Mouse (Mus musculus) ovary, adult 2 months (tissue): ENCODE measurements around the gene Olfr613. TPM values are rescaled to one million over a fixed set of nuclear protein-coding genes. Genes with fewer than 3 reads are reported as not detected.

Experiments used
- polyA plus RNA-seq: library from polyadenylated mRNA; depleted of rRNA; stranded (reverse); fragments of >200 nt; gene quantifications from 2 replicates; pipeline ENCODE4 v1.2.3, GENCODE M21; 2012; rRNA removed

Gene Olfr613
- not detected in 2 replicates for polyA plus RNA-seq

DNA sequence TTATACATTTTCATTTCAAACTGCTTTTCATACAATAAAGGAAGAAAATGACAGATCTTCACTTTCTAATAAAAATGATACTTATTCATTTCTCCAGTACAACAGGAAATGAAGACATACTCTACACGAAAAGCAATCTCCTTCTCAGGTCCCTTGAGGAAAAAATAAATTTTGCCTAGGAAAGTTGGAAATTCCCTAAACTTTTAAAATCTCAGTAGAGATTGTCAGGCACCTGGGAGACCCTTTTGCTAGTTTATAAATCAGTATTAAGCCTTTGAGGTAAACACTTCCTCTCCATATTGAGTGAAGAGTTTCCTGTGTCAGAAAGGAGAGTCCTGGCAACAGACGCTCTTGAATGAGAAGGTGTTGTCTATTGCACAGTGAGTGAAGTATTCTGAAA lies at the start of gene Olfr613:
Olfr613 (plus strand) TSS at position 301 of the 400 bp plus-strand sequence.

DNA sequence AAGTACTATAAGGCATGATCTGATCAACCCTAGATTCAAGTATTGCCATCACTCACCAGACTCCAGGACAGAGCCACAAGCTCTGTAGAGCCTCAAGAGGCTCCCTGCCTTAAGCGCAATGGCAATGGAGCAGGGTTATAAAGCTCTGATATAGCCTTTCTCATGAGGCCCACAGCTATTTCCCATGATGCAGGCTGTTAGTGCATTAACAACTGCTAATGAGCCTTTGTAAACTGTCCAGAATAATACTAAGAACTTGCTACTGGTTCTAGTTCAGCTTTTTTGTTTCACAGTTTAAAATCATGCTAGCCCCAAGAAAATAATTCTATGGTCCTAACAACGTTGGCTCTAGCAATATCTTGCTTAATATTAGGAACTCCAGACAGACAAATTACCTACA lies 35.9 kb upstream of the Olfr613 start, which contains the start of gene Olfr610:
Olfr610 (minus strand) TSS at position 101 of the 400 bp plus-strand sequence.

DNA sequence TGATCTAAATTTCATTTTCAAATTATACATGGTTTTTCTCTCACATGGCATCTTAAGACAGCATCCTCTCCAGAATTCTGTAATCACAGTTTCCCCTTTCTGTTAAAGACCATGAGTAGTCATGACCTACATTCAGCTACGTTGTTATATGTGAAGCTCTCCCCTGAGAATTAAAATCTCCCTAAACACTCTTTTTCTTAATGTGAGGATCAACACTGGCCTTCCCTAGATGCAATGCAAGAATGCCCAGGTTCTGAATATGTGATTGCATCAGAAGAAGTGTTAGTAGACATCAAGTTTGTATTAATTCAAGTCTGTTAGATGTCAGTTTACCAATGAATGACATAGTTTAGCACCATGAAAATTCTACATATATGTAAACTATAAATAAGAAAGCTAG lies 27.1 kb upstream of the Olfr613 start, which contains the start of gene Olfr611:
Olfr611 (minus strand) TSS at position 101 of the 400 bp plus-strand sequence.

DNA sequence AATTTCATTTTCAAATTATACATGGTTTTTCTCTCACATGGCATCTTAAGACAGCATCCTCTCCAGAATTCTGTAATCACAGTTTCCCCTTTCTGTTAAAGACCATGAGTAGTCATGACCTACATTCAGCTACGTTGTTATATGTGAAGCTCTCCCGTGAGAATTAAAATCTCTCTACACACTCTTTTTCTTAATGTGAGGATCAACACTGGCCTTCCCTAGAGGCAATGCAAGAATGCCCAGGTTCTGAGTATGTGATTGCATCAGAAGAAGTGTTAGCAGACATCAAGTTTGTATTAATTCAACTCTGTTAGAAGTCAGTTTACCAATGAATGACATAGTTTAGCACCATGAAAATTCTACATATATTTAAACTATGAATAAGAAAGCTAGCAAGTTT lies 5.3 kb upstream of the Olfr613 start, which contains the start of gene Olfr612:
Olfr612 (minus strand) TSS at position 101 of the 400 bp plus-strand sequence.

DNA sequence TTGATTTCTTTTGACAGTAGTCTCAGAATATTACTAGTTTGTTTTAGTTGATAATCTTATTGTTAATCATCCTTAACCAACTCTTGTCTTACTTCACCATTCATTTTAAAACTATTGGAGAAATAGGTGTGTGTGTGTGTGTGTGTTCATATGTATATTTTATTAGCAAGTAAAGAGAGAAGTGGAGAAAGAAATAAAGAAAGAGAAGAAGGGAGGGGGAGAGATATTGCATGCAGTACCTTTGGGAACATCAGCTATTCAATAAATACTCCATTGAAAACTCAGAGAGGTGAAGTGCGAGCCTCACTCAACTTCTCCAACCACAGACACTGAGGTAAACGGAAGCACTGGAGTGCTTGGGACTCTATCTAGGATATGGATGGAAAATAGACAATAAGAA lies 7.9 kb downstream of the Olfr613 start, which contains the start of gene Olfr615:
Olfr615 (plus strand) TSS at position 301 of the 400 bp plus-strand sequence.

DNA sequence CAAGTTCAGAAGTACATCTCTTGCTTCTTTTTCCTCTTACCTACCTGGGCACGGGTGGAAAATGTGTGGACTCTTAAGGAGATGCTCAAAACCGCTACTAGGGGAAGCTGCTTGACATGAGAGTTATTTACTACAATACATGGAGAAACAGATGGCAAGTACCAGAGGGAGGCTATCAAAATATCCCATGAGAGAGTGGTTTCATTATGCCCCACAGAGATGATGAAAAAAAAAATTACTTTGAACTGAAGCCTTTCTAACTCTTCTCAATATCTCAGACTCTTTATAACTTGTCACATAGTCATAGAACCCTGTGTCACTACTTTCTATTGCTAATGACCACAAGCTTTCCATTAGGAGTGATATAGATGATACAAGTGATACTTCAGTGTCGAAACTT lies 21.2 kb downstream of the Olfr613 start, which contains the start of gene Olfr616:
Olfr616 (minus strand) TSS at position 101 of the 400 bp plus-strand sequence.

DNA sequence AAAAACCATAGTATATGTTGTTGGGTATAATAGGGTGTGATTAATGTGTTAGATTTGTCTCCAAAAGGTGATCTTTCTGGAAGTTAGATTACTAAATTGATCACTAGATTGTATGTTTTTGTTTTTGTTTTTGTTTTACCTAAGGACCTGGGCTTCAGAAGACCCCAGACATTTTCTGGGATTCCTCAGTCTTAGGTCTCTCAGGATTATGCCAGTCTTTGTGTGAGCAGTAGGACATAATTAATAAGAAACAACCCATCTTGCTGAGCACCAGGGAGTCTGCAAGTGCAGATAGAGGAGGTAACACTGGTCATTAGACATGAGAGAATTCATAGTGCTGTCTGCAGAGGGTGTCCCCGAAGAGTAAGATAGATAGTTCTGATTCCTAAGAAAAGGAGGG lies 24.9 kb downstream of the Olfr613 start, which contains the start of gene Olfr617:
Olfr617 (plus strand) TSS at position 301 of the 400 bp plus-strand sequence.

DNA sequence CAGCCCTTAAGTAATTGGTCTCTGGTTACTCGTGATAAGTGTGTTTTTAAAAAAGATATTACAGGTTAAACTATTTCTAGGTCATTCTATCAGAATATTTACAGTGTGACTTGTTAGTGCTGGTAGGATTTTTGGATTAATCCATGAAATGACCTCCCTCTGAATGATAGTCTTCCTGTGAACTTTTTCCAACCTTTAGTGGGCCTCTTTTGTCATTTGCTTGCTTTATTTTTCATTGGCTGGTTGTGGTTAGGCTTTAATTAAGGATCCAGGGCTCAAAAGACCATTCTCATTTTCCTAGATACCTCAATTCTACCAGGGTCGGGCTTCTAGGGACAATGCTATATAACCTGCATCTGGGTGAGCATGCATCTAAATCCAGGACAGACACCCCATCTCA lies 41.9 kb downstream of the Olfr613 start, which contains the start of gene Olfr618:
Olfr618 (plus strand) TSS at position 301 of the 400 bp plus-strand sequence.

DNA sequence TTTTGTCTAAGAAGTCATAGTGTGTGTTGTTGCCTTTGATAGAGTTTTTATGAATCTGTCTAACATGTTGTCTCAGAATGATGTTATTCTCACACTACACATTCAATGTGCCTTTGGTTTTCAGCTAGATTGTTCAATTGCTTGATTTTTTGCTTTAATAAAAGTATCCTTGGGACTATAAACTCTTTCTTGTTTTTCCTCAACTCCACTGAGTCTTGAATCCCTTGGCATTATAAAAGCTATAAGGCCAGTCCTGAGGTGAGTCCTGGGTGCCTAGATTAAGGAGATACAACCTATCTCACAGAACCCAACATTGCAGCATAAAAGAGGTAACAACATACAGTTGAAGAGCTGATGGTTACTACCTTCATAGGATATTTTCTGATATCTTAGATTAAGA lies 52.4 kb downstream of the Olfr613 start, which contains the start of gene Olfr619:
Olfr619 (plus strand) TSS at position 301 of the 400 bp plus-strand sequence.

Other genes with a start within 250 kb of the Olfr613 start
- not detected in 2 replicates for gene Olfr596, start 242.4 kb upstream of the Olfr613 start, polyA plus RNA-seq
- gene Olfr597, start 231.8 kb upstream of the Olfr613 start, polyA plus RNA-seq = not detected in 2 replicates
- gene Olfr598, start 224.5 kb upstream of the Olfr613 start, polyA plus RNA-seq = not detected in 2 replicates
- gene Olfr599, start 212.2 kb upstream of the Olfr613 start, polyA plus RNA-seq = not detected in 2 replicates
- not detected in 2 replicates for gene Olfr600, start 198.4 kb upstream of the Olfr613 start, polyA plus RNA-seq
- not detected in 2 replicates for gene Olfr601, start 185.4 kb upstream of the Olfr613 start, polyA plus RNA-seq
- gene Olfr603, start 161.9 kb upstream of the Olfr613 start, polyA plus RNA-seq = not detected in 2 replicates
- 0.07 TPM in 1 of 2 replicates, not detected in the other for gene Usp17lc, start 133.0 kb upstream of the Olfr613 start, polyA plus RNA-seq
- gene Olfr605, start 102.6 kb upstream of the Olfr613 start, polyA plus RNA-seq = not detected in 2 replicates
- gene Olfr606, start 99.0 kb upstream of the Olfr613 start, polyA plus RNA-seq = not detected in 2 replicates
- gene Olfr607, start 83.9 kb upstream of the Olfr613 start, polyA plus RNA-seq = not detected in 2 replicates
- not detected in 2 replicates for gene Olfr608, start 78.2 kb upstream of the Olfr613 start, polyA plus RNA-seq
- not detected in 2 replicates for gene Olfr609, start 50.0 kb upstream of the Olfr613 start, polyA plus RNA-seq
- gene Olfr610, start 36.0 kb upstream of the Olfr613 start, polyA plus RNA-seq = not detected in 2 replicates
- gene Olfr611, start 27.2 kb upstream of the Olfr613 start, polyA plus RNA-seq = not detected in 2 replicates
- gene Olfr612, start 5.4 kb upstream of the Olfr613 start, polyA plus RNA-seq = not detected in 2 replicates
- gene Olfr615, start 8.0 kb downstream of the Olfr613 start, polyA plus RNA-seq = not detected in 2 replicates
- not detected in 2 replicates for gene Olfr616, start 21.1 kb downstream of the Olfr613 start, polyA plus RNA-seq
- gene Olfr617, start 25.0 kb downstream of the Olfr613 start, polyA plus RNA-seq = not detected in 2 replicates
- not detected in 2 replicates for gene Olfr618, start 42.0 kb downstream of the Olfr613 start, polyA plus RNA-seq
- gene Olfr619, start 52.5 kb downstream of the Olfr613 start, polyA plus RNA-seq = not detected in 2 replicates
- not detected in 2 replicates for gene Olfr620, start 64.5 kb downstream of the Olfr613 start, polyA plus RNA-seq
- not detected in 2 replicates for gene Olfr622, start 94.6 kb downstream of the Olfr613 start, polyA plus RNA-seq
- not detected in 2 replicates for gene Olfr623, start 115.6 kb downstream of the Olfr613 start, polyA plus RNA-seq
- gene Olfr624, start 123.1 kb downstream of the Olfr613 start, polyA plus RNA-seq = not detected in 2 replicates
- not detected in 2 replicates for gene Olfr625-ps1, start 134.6 kb downstream of the Olfr613 start, polyA plus RNA-seq
- gene Olfr243, start 166.6 kb downstream of the Olfr613 start, polyA plus RNA-seq = not detected in 2 replicates
- not detected in 2 replicates for gene Olfr628, start 182.3 kb downstream of the Olfr613 start, polyA plus RNA-seq
- not detected in 2 replicates for gene Olfr629, start 196.9 kb downstream of the Olfr613 start, polyA plus RNA-seq
- gene Olfr630, start 209.3 kb downstream of the Olfr613 start, polyA plus RNA-seq = not detected in 2 replicates
- gene Olfr69, start 223.5 kb downstream of the Olfr613 start, polyA plus RNA-seq = not detected in 2 replicates
- gene Olfr68, start 231.6 kb downstream of the Olfr613 start, polyA plus RNA-seq = not detected in 2 replicates
- gene Olfr67, start 243.7 kb downstream of the Olfr613 start, polyA plus RNA-seq = not detected in 2 replicates